ENCODE assay signal across 8 mouse cellular contexts in genomic region chr9:108565881-108566814, GRCm38 (mm10). TPM values are rescaled to one million over a fixed set of nuclear protein-coding genes. Genes with fewer than 3 reads are reported as not detected.
DNase-seq lines count a peak whose midpoint lies in the region; ATAC-seq and TF ChIP-seq lines count a peak whose summit lies in the region.

No protein-coding gene starts in this region.

- no peak for TF ChIP-seq CTCF in G1E (IDR thresholded peaks at IDR 0.05; ENCODE audit: low read depth, low read length)

- ATAC-seq in heart, embryonic 13.5 days (ENCODE audit: extremely low read depth, insufficient number of reproducible peaks, low FRiP score, low TSS enrichment) = no peak
- no peak for ATAC-seq in G1E (ENCODE audit: extremely low read depth, insufficient number of reproducible peaks, low FRiP score, poor library complexity, severe bottlenecking)
- ATAC-seq in forebrain, embryonic 13.5 days = 0 out of 2 replicates have a peak, but pooled peaks have one; percentile 0
- peak; percentile 1; the same call in 1 of the 2 replicates for ATAC-seq in liver, embryonic 11.5 days (replicated peaks; ENCODE audit: low FRiP score)
- ATAC-seq in stomach, embryonic 15.5 days (ENCODE audit: insufficient read depth, low FRiP score, low read depth) = 0 out of 2 replicates have a peak, but pooled peaks have one; percentile 0
- no peak for ATAC-seq in inflammation-experienced regulatory T-cells, adult 6 months

- H3K36me3 ChIP-seq in heart, embryonic 13.5 days = peaks cover 54% of the 10 kb centered on the region
- peaks cover 72% of the 10 kb centered on the region for H3K36me3 ChIP-seq in G1E (replicated peaks)
- H3K36me3 ChIP-seq in forebrain, embryonic 13.5 days (ENCODE audit: poor library complexity, severe bottlenecking) = peaks cover 53% of the 10 kb centered on the region
- H3K36me3 ChIP-seq in liver, embryonic 11.5 days (ENCODE audit: control insufficient read depth, insufficient read depth, low read length) = peaks cover 34% of the 10 kb centered on the region
- peaks cover 22% of the 10 kb centered on the region; the same call in 1 of the 2 replicates for H3K36me3 ChIP-seq in stomach, embryonic 15.5 days

- no peaks in the 10 kb centered on the region for H3K27me3 ChIP-seq in heart, embryonic 13.5 days (replicated peaks)
- no peaks in the 10 kb centered on the region for H3K27me3 ChIP-seq in G1E (ENCODE audit: insufficient read depth, low read length)
- no peaks in the 10 kb centered on the region for H3K27me3 ChIP-seq in forebrain, embryonic 13.5 days
- H3K27me3 ChIP-seq in liver, embryonic 11.5 days (replicated peaks; ENCODE audit: control insufficient read depth, insufficient read depth, low read length) = no peaks in the 10 kb centered on the region
- no peaks in the 10 kb centered on the region for H3K27me3 ChIP-seq in stomach, embryonic 15.5 days (replicated peaks)

- WGBS in heart, embryonic 13.5 days = 10% methylated on average over 35 of the region's 35 CpGs
- 12% methylated on average over 35 of the region's 35 CpGs for WGBS in forebrain, embryonic 13.5 days
- 8% methylated on average over 35 of the region's 35 CpGs for WGBS in liver, embryonic 11.5 days
- 11% methylated on average over 35 of the region's 35 CpGs for WGBS in stomach, embryonic 15.5 days

- peak overlapping the region; percentile 96 for H3K27ac ChIP-seq in heart, embryonic 13.5 days (replicated peaks)
- peak overlapping the region; percentile 98 for H3K27ac ChIP-seq in forebrain, embryonic 13.5 days
- peak overlapping the region; percentile 98 for H3K27ac ChIP-seq in liver, embryonic 11.5 days (ENCODE audit: low read depth, low read length)
- H3K27ac ChIP-seq in stomach, embryonic 15.5 days = peak overlapping the region; percentile 98

- H3K4me3 ChIP-seq in heart, embryonic 13.5 days = peak overlapping the region; percentile 83
- H3K4me3 ChIP-seq in G1E (ENCODE audit: low read depth, low read length) = peak overlapping the region; percentile 90
- H3K4me3 ChIP-seq in forebrain, embryonic 13.5 days = peak overlapping the region; percentile 74
- peak overlapping the region; percentile 78 for H3K4me3 ChIP-seq in liver, embryonic 11.5 days (ENCODE audit: low read depth, low read length)
- H3K4me3 ChIP-seq in stomach, embryonic 15.5 days (replicated peaks) = peak overlapping the region; percentile 61

- peak overlapping the region; percentile 93 for H3K9ac ChIP-seq in heart, embryonic 13.5 days
- H3K9ac ChIP-seq in forebrain, embryonic 13.5 days = peak overlapping the region; percentile 88
- peak overlapping the region; percentile 85 for H3K9ac ChIP-seq in liver, embryonic 11.5 days (ENCODE audit: low read depth, low read length)
- H3K9ac ChIP-seq in stomach, embryonic 15.5 days = peak overlapping the region; percentile 64

- DNase-seq in heart, postnatal 25 days (ENCODE audit: low spot score) = no peak
- DNase-seq in G1E (ENCODE audit: low spot score) = peak; percentile 22
- DNase-seq in liver, embryonic 11.5 days (ENCODE audit: low spot score) = peak; percentile 42
- no peak for DNase-seq in gastrocnemius, postnatal 36 days

- H3K9me3 ChIP-seq in heart, embryonic 13.5 days = no peaks in the 10 kb centered on the region
- no peaks in the 10 kb centered on the region for H3K9me3 ChIP-seq in G1E (replicated peaks)
- H3K9me3 ChIP-seq in forebrain, embryonic 13.5 days (replicated peaks) = no peaks in the 10 kb centered on the region
- no peaks in the 10 kb centered on the region for H3K9me3 ChIP-seq in liver, embryonic 11.5 days (ENCODE audit: control insufficient read depth, low read length)
- no peaks in the 10 kb centered on the region for H3K9me3 ChIP-seq in stomach, embryonic 15.5 days

- peak overlapping the region; percentile 94 for H3K4me2 ChIP-seq in heart, embryonic 13.5 days
- H3K4me2 ChIP-seq in forebrain, embryonic 13.5 days = peak overlapping the region; percentile 97
- peak overlapping the region; percentile 100 for H3K4me2 ChIP-seq in liver, embryonic 11.5 days
- H3K4me2 ChIP-seq in stomach, embryonic 15.5 days = peak overlapping the region; percentile 98

- intact Hi-C loops in heart, postnatal 25 days (cut with DNase I) = no loop called here
- intact Hi-C loops in gastrocnemius, postnatal 36 days (cut with DNase I) = loop anchor here (5.0 kb wide), 1 partner anchor 49 kb away; the partner anchor contains the start of gene Qrich1

- peaks cover 49% of the 10 kb centered on the region for H3K4me1 ChIP-seq in heart, embryonic 13.5 days
- peaks cover 85% of the 10 kb centered on the region for H3K4me1 ChIP-seq in G1E (ENCODE audit: insufficient read depth, low read depth, low read length)
- peaks cover 51% of the 10 kb centered on the region for H3K4me1 ChIP-seq in forebrain, embryonic 13.5 days
- peaks cover 55% of the 10 kb centered on the region for H3K4me1 ChIP-seq in liver, embryonic 11.5 days (replicated peaks; ENCODE audit: control insufficient read depth, insufficient read depth, low read length)
- peaks cover 39% of the 10 kb centered on the region for H3K4me1 ChIP-seq in stomach, embryonic 15.5 days

RNA-seq across cellular contexts. Expression of gene Ndufaf3, which starts 1.1 kb away (rescaled TPM):
- polyA plus RNA-seq in heart, embryonic 13.5 days (2015; fragmentation: Nextera tagmentation; extraction: Ambion mirVana) = 53.5 TPM in 2 replicates
- 10 to 100 TPM; 70.6 to 77.9 TPM for total RNA-seq in heart, postnatal 25 days (2021)
- total RNA-seq in G1E (2014; fragmentation: Nextera tagmentation) (25.6 and 31.8 TPM in 2 replicates), G1E (2017) (16.9 and 29.4 TPM in 2 replicates)
- 11.7 and 17.7 TPM in 2 replicates for polyA plus RNA-seq in G1E (2012)
- 64.8 and 70.4 TPM in 2 replicates for polyA plus RNA-seq in forebrain, embryonic 13.5 days (2015; fragmentation: Nextera tagmentation; extraction: Ambion mirVana)
- 45.9 and 46.2 TPM in 2 replicates for polyA plus RNA-seq in liver, embryonic 11.5 days (2014; fragmentation: Nextera tagmentation; extraction: Ambion mirVana)
- 38.0 and 38.9 TPM in 2 replicates for polyA plus RNA-seq in stomach, embryonic 15.5 days (2015; fragmentation: Nextera tagmentation; extraction: Ambion mirVana)
- 10 to 100 TPM; 29.2 to 29.6 TPM for total RNA-seq in gastrocnemius, postnatal 36 days (2021)
- polyA plus RNA-seq in inflammation-experienced regulatory T-cells, adult 6 months (2017; shearing (Covaris generic)) = 10 to 100 TPM; 63.9 to 75.7 (median 73.9) TPM

RNA-seq across cellular contexts. Expression of gene Dalrd3, which starts 3.5 kb away (rescaled TPM):
- 86.6 and 92.1 TPM in 2 replicates for polyA plus RNA-seq in heart, embryonic 13.5 days (2015; fragmentation: Nextera tagmentation; extraction: Ambion mirVana)
- 10 to 100 TPM; 21.0 to 21.3 TPM for total RNA-seq in heart, postnatal 25 days (2021)
- total RNA-seq in G1E (2014; fragmentation: Nextera tagmentation) = 48.3 and 49.1 TPM in 2 replicates
- total RNA-seq in G1E (2017) = 48.3 and 65.3 TPM in 2 replicates
- 101 and 121 TPM in 2 replicates for polyA plus RNA-seq in G1E (2012)
- polyA plus RNA-seq in forebrain, embryonic 13.5 days (2015; fragmentation: Nextera tagmentation; extraction: Ambion mirVana) = 230 and 246 TPM in 2 replicates
- 102 and 106 TPM in 2 replicates for polyA plus RNA-seq in liver, embryonic 11.5 days (2014; fragmentation: Nextera tagmentation; extraction: Ambion mirVana)
- polyA plus RNA-seq in stomach, embryonic 15.5 days (2015; fragmentation: Nextera tagmentation; extraction: Ambion mirVana) = 108 and 126 TPM in 2 replicates
- total RNA-seq in gastrocnemius, postnatal 36 days (2021) = 10 to 100 TPM; 10.1 to 12.3 TPM
- polyA plus RNA-seq in inflammation-experienced regulatory T-cells, adult 6 months (2017; shearing (Covaris generic)) = 10 to 100 TPM; 47.6 to 79.7 (median 68.7) TPM

RNA-seq across cellular contexts. Expression of gene Impdh2, which starts 6.1 kb away (rescaled TPM):
- polyA plus RNA-seq in heart, embryonic 13.5 days (2015; fragmentation: Nextera tagmentation; extraction: Ambion mirVana) = 99.5 and 107 TPM in 2 replicates
- 10 to 100 TPM; 47.5 to 47.6 TPM for total RNA-seq in heart, postnatal 25 days (2021)
- total RNA-seq in G1E (2014; fragmentation: Nextera tagmentation) (145 and 154 TPM in 2 replicates), G1E (2017) (247 and 299 TPM in 2 replicates)
- 167 and 176 TPM in 2 replicates for polyA plus RNA-seq in G1E (2012)
- polyA plus RNA-seq in forebrain, embryonic 13.5 days (2015; fragmentation: Nextera tagmentation; extraction: Ambion mirVana) = 135 and 143 TPM in 2 replicates
- polyA plus RNA-seq in liver, embryonic 11.5 days (2014; fragmentation: Nextera tagmentation; extraction: Ambion mirVana) = 285 and 298 TPM in 2 replicates
- polyA plus RNA-seq in stomach, embryonic 15.5 days (2015; fragmentation: Nextera tagmentation; extraction: Ambion mirVana) = 152 and 175 TPM in 2 replicates
- 10 to 100 TPM; 47.6 to 58.0 TPM for total RNA-seq in gastrocnemius, postnatal 36 days (2021)
- 100 to 1,000 TPM; 132 to 143 (median 137) TPM for polyA plus RNA-seq in inflammation-experienced regulatory T-cells, adult 6 months (2017; shearing (Covaris generic))

RNA-seq across cellular contexts. Expression of gene Wdr6, which starts 12.4 kb away (rescaled TPM):
- polyA plus RNA-seq in heart, embryonic 13.5 days (2015; fragmentation: Nextera tagmentation; extraction: Ambion mirVana) = 61.7 and 64.1 TPM in 2 replicates
- total RNA-seq in heart, postnatal 25 days (2021) = 10 to 100 TPM; 14.3 to 16.1 TPM
- total RNA-seq in G1E (2014; fragmentation: Nextera tagmentation) (22.6 and 27.6 TPM in 2 replicates), G1E (2017) (36.3 and 39.2 TPM in 2 replicates)
- polyA plus RNA-seq in G1E (2012) = 16.9 and 30.0 TPM in 2 replicates
- 203 and 256 TPM in 2 replicates for polyA plus RNA-seq in forebrain, embryonic 13.5 days (2015; fragmentation: Nextera tagmentation; extraction: Ambion mirVana)
- polyA plus RNA-seq in liver, embryonic 11.5 days (2014; fragmentation: Nextera tagmentation; extraction: Ambion mirVana) = 51.8 and 54.0 TPM in 2 replicates
- polyA plus RNA-seq in stomach, embryonic 15.5 days (2015; fragmentation: Nextera tagmentation; extraction: Ambion mirVana) = 74.9 and 88.4 TPM in 2 replicates
- total RNA-seq in gastrocnemius, postnatal 36 days (2021) = 1 to 10 TPM; 4.6 to 5.6 TPM
- polyA plus RNA-seq in inflammation-experienced regulatory T-cells, adult 6 months (2017; shearing (Covaris generic)) = 10 to 100 TPM; 25.4 to 32.5 (median 28.0) TPM

RNA-seq across cellular contexts. Expression of gene P4htm, which starts 31.3 kb away (rescaled TPM):
- polyA plus RNA-seq in heart, embryonic 13.5 days (2015; fragmentation: Nextera tagmentation; extraction: Ambion mirVana) = 19.5 and 20.0 TPM in 2 replicates
- 10 to 100 TPM; 14.5 to 18.5 TPM for total RNA-seq in heart, postnatal 25 days (2021)
- total RNA-seq in G1E (2014; fragmentation: Nextera tagmentation) (1.7 and 1.9 TPM in 2 replicates), G1E (2017) (2.0 and 2.6 TPM in 2 replicates)
- polyA plus RNA-seq in G1E (2012) = 5.4 and 5.7 TPM in 2 replicates
- 16.6 and 18.7 TPM in 2 replicates for polyA plus RNA-seq in forebrain, embryonic 13.5 days (2015; fragmentation: Nextera tagmentation; extraction: Ambion mirVana)
- 2.1 and 2.5 TPM in 2 replicates for polyA plus RNA-seq in liver, embryonic 11.5 days (2014; fragmentation: Nextera tagmentation; extraction: Ambion mirVana)
- polyA plus RNA-seq in stomach, embryonic 15.5 days (2015; fragmentation: Nextera tagmentation; extraction: Ambion mirVana) = 5.5 and 6.1 TPM in 2 replicates
- total RNA-seq in gastrocnemius, postnatal 36 days (2021) = 1 to 10 TPM; 3.1 to 3.5 TPM
- 10 to 100 TPM in 1 of 3 experiments, 1 to 10 TPM in 2; 5.6 to 10.9 (median 7.5) TPM for polyA plus RNA-seq in inflammation-experienced regulatory T-cells, adult 6 months (2017; shearing (Covaris generic))

Comparison
In these comparisons a context has a peak if more than half of its experiments do, and no peak if none do; other contexts are left out.
1. ATAC-seq: peak in forebrain, embryonic 13.5 days (single experiment), liver, embryonic 11.5 days (single experiment) and stomach, embryonic 15.5 days (single experiment); none in heart, embryonic 13.5 days (single experiment), G1E (single experiment) and inflammation-experienced regulatory T-cells, adult 6 months (single experiment).
2. DNase-seq: peak in G1E (single experiment) and liver, embryonic 11.5 days (single experiment); none in heart, postnatal 25 days (single experiment) and gastrocnemius, postnatal 36 days (0 of 2).
3. Peak in every context shown above with its lines, with median percentiles within 50 percentile points of each other: H3K27ac ChIP-seq, H3K4me2 ChIP-seq, H3K4me3 ChIP-seq and H3K9ac ChIP-seq.